Mouse (Mus musculus) intestine, embryonic 15.5 days (tissue): Measurements from ENCODE around the gene Adnp. TPM values are rescaled to one million over a fixed set of nuclear protein-coding genes. Genes with fewer than 3 reads are reported as not detected.

Source experiments
- ATAC-seq: fragments of 200-750 bp; cut with Nextera tagmentation; 2 replicates; pipeline ENCODE4 v1.8.0; 2017; ENCODE audit warnings: moderate TSS enrichment, moderate library complexity
- H3K27ac ChIP-seq: fragments of 300-500 bp; sonication (generic); 2 replicates; pipeline ENCODE4 v1.5.1; 2015; ENCODE audit warnings: mild to moderate bottlenecking, inconsistent platforms
- H3K27me3 ChIP-seq: fragments of 300-500 bp; sonication (generic); replicated peaks from 2 replicates; pipeline ENCODE4 v1.6.1; 2015; ENCODE audit warnings: inconsistent platforms
- H3K36me3 ChIP-seq: fragments of 300-500 bp; sonication (generic); 2 replicates; pipeline ENCODE4 v1.6.1; 2015; ENCODE audit warnings: inconsistent platforms
- H3K4me1 ChIP-seq: fragments of 300-500 bp; sonication (generic); replicated peaks from 2 replicates; pipeline ENCODE4 v1.6.1; 2015; ENCODE audit warnings: inconsistent platforms
- H3K4me2 ChIP-seq: fragments of 300-500 bp; sonication (generic); replicated peaks from 2 replicates; pipeline ENCODE4 v1.6.1; 2015; ENCODE audit warnings: mild to moderate bottlenecking, inconsistent platforms
- H3K4me3 ChIP-seq: fragments of 300-500 bp; sonication (generic); replicated peaks from 2 replicates; pipeline ENCODE4 v1.5.1; 2015; ENCODE audit warnings: inconsistent platforms
- H3K9ac ChIP-seq: fragments of 300-500 bp; sonication (generic); 2 replicates; pipeline ENCODE4 v1.6.1; 2015; ENCODE audit warnings: inconsistent platforms
- H3K9me3 ChIP-seq: fragments of 300-500 bp; sonication (generic); 2 replicates; pipeline ENCODE4 v1.6.1; 2016; ENCODE audit warnings: inconsistent platforms
- WGBS: fragments of 180-500 bp; shearing (Covaris S2); methylation state at CpG from one replicate; pipeline ENCODE4 v1.1.7; 2015; 5-methylcytosine and 5-hydroxymethylcytosine counted together
- polyA plus RNA-seq: library from polyadenylated mRNA; unstranded; fragments of >200 nt; fragmentation: Nextera tagmentation; extraction: Ambion mirVana; gene quantifications from 2 replicates; pipeline ENCODE4 v1.2.1, GENCODE M21; 2015

Adnp gene
- 4.6 and 6.1 TPM in 2 replicates for polyA plus RNA-seq

- Histone ChIP-seq H3K27ac (peak within 1 kb of the TSS; percentile 98), H3K9ac (peak within 1 kb of the TSS; percentile 100), H3K4me1 (peaks cover 10% of the 10 kb centered on the region; the same call in 1 of the 2 replicates), H3K4me2 (peak within 1 kb of the TSS; percentile 75), H3K36me3 (peaks cover 15% of the 10 kb centered on the region), H3K4me3 (peak within 1 kb of the TSS; percentile 88), H3K27me3 (no peaks in the 10 kb centered on the region), H3K9me3 (no peaks in the 10 kb centered on the region)
- peak; percentile 92 for ATAC-seq
- WGBS, result under 1% methylated on average over 79 of the region's 89 CpGs
Measured at GRCm38 (mm10) chr2:168206725-168207644, at the start of gene Adnp. Gene Adnp (minus strand): TSS chr2:168207112.

- H3K9ac ChIP-seq, result no peak overlapping the region
- ATAC-seq, result no peak
- no peaks in the 10 kb centered on the region for H3K36me3 ChIP-seq
- WGBS, result 51% methylated on average over 3 of the region's 3 CpGs
- no peaks in the 10 kb centered on the region for H3K9me3 ChIP-seq
- H3K4me3 ChIP-seq, result no peak overlapping the region
- no peak overlapping the region for H3K4me2 ChIP-seq
- peaks cover 7% of the 10 kb centered on the region; the same call in 1 of the 2 replicates for H3K4me1 ChIP-seq
- H3K27ac ChIP-seq, result no peak overlapping the region
- H3K27me3 ChIP-seq, result no peaks in the 10 kb centered on the region
Measured at GRCm38 (mm10) chr2:168256506-168256905, 49.6 kb upstream of the Adnp start.

GRCm38 (mm10) chr2:168253822-168254221, 46.9 kb upstream of the Adnp start:
- H3K4me2 ChIP-seq, result no peak overlapping the region
- no peak overlapping the region for H3K9ac ChIP-seq
- H3K27ac ChIP-seq, result no peak overlapping the region
- no peak overlapping the region for H3K4me3 ChIP-seq
- H3K9me3 ChIP-seq, result no peaks in the 10 kb centered on the region
- no peaks in the 10 kb centered on the region for H3K27me3 ChIP-seq
- H3K36me3 ChIP-seq, result no peaks in the 10 kb centered on the region
- peaks cover 7% of the 10 kb centered on the region; the same call in 1 of the 2 replicates for H3K4me1 ChIP-seq
- 39% methylated on average over 7 of the region's 7 CpGs for WGBS
- no peak for ATAC-seq

GRCm38 (mm10) chr2:168252639-168253292, 45.9 kb upstream of the Adnp start:
- ATAC-seq, result peak; percentile 58
- no peak overlapping the region for H3K4me3 ChIP-seq

GRCm38 (mm10) chr2:168250270-168250669, 43.4 kb upstream of the Adnp start:
- Histone ChIP-seq H3K9ac (no peak overlapping the region), H3K4me3 (no peak overlapping the region), H3K9me3 (no peaks in the 10 kb centered on the region), H3K27me3 (no peaks in the 10 kb centered on the region), H3K4me2 (no peak overlapping the region), H3K27ac (no peak overlapping the region), H3K4me1 (no peaks in the 10 kb centered on the region), H3K36me3 (no peaks in the 10 kb centered on the region)
- WGBS, result 18% methylated on average over 8 of the region's 8 CpGs
- ATAC-seq, result peak; percentile 67; the same call in 1 of the 2 replicates

More at GRCm38 (mm10) chr2:168252639-168253292, 45.9 kb upstream of the Adnp start:
- Histone ChIP-seq H3K27ac (no peak overlapping the region), H3K4me1 (peaks cover 7% of the 10 kb centered on the region; the same call in 1 of the 2 replicates), H3K4me2 (no peak overlapping the region), H3K9me3 (no peaks in the 10 kb centered on the region), H3K27me3 (no peaks in the 10 kb centered on the region), H3K36me3 (no peaks in the 10 kb centered on the region), H3K9ac (no peak overlapping the region)
- WGBS, result 16% methylated on average over 16 of the region's 16 CpGs

GRCm38 (mm10) chr2:168248856-168249245, 41.9 kb upstream of the Adnp start:
- Histone ChIP-seq H3K9ac (no peak overlapping the region), H3K4me3 (no peak overlapping the region), H3K4me1 (no peaks in the 10 kb centered on the region), H3K9me3 (no peaks in the 10 kb centered on the region), H3K27me3 (no peaks in the 10 kb centered on the region), H3K4me2 (no peak overlapping the region), H3K36me3 (no peaks in the 10 kb centered on the region), H3K27ac (no peak overlapping the region)
- no peak for ATAC-seq
- WGBS, result 37% methylated on average over 2 of the region's 2 CpGs

- Histone ChIP-seq H3K27ac (no peak overlapping the region), H3K4me2 (no peak overlapping the region), H3K36me3 (no peaks in the 10 kb centered on the region), H3K4me3 (no peak overlapping the region), H3K9me3 (no peaks in the 10 kb centered on the region), H3K9ac (no peak overlapping the region), H3K27me3 (no peaks in the 10 kb centered on the region), H3K4me1 (no peaks in the 10 kb centered on the region)
- WGBS, result 82% methylated on average over 8 of the region's 8 CpGs
- ATAC-seq, result no peak
Measured at GRCm38 (mm10) chr2:168248167-168248855, 41.4 kb upstream of the Adnp start.

GRCm38 (mm10) chr2:168245571-168245970, 38.7 kb upstream of the Adnp start:
- no peaks in the 10 kb centered on the region for H3K4me1 ChIP-seq
- H3K9me3 ChIP-seq, result no peaks in the 10 kb centered on the region
- no peaks in the 10 kb centered on the region for H3K27me3 ChIP-seq
- no peak overlapping the region for H3K4me3 ChIP-seq
- H3K36me3 ChIP-seq, result no peaks in the 10 kb centered on the region
- ATAC-seq, result no peak
- WGBS, result 32% methylated on average over 8 of the region's 8 CpGs
- H3K27ac ChIP-seq, result no peak overlapping the region
- H3K4me2 ChIP-seq, result no peak overlapping the region
- H3K9ac ChIP-seq, result no peak overlapping the region

- no peak for ATAC-seq
- WGBS, result 72% methylated on average over 4 of the region's 4 CpGs
- Histone ChIP-seq H3K9me3 (no peaks in the 10 kb centered on the region), H3K27me3 (no peaks in the 10 kb centered on the region), H3K4me2 (no peak overlapping the region), H3K4me3 (no peak overlapping the region), H3K4me1 (no peaks in the 10 kb centered on the region), H3K9ac (no peak overlapping the region), H3K36me3 (no peaks in the 10 kb centered on the region), H3K27ac (no peak overlapping the region)
Measured at GRCm38 (mm10) chr2:168243278-168243677, 36.4 kb upstream of the Adnp start.

GRCm38 (mm10) chr2:168242841-168243240, 35.9 kb upstream of the Adnp start:
- Histone ChIP-seq H3K27ac (no peak overlapping the region), H3K36me3 (no peaks in the 10 kb centered on the region), H3K4me1 (no peaks in the 10 kb centered on the region), H3K4me2 (no peak overlapping the region), H3K9ac (no peak overlapping the region), H3K9me3 (no peaks in the 10 kb centered on the region), H3K4me3 (no peak overlapping the region), H3K27me3 (no peaks in the 10 kb centered on the region)
- no peak for ATAC-seq

GRCm38 (mm10) chr2:168238335-168238734, 31.4 kb upstream of the Adnp start:
- Histone ChIP-seq H3K4me2 (no peak overlapping the region), H3K4me3 (no peak overlapping the region), H3K27me3 (no peaks in the 10 kb centered on the region), H3K4me1 (no peaks in the 10 kb centered on the region), H3K9me3 (no peaks in the 10 kb centered on the region), H3K27ac (no peak overlapping the region), H3K9ac (no peak overlapping the region), H3K36me3 (no peaks in the 10 kb centered on the region; the same call in 1 of the 2 replicates)
- 91% methylated on average over 4 of the region's 4 CpGs for WGBS
- ATAC-seq, result no peak

- H3K9me3 ChIP-seq, result no peaks in the 10 kb centered on the region
- no peak overlapping the region for H3K27ac ChIP-seq
- no peaks in the 10 kb centered on the region for H3K27me3 ChIP-seq
- no peak overlapping the region for H3K4me2 ChIP-seq
- WGBS, result 87% methylated on average over 5 of the region's 5 CpGs
- no peak for ATAC-seq
- no peak overlapping the region for H3K9ac ChIP-seq
- H3K36me3 ChIP-seq, result no peaks in the 10 kb centered on the region; the same call in 1 of the 2 replicates
- H3K4me3 ChIP-seq, result no peak overlapping the region
- peaks cover 21% of the 10 kb centered on the region for H3K4me1 ChIP-seq
Measured at GRCm38 (mm10) chr2:168233286-168233685, 26.4 kb upstream of the Adnp start.
